Mouse (Mus musculus) limb, embryonic 10.5 days (tissue): ENCODE results near the gene Adra2b. TPM values are rescaled to one million over a fixed set of nuclear protein-coding genes. Genes with fewer than 3 reads are reported as not detected.

ENCODE experiments used
- DNase-seq: peaks from one replicate; pipeline ENCODE4 v3.0.0-alpha.2; 2017; ENCODE audit warnings: low spot score
- H3K27ac ChIP-seq: fragments of 300-500 bp; sonication (generic); 2 replicates; pipeline ENCODE4 v1.5.1; 2016; ENCODE audit warnings: mild to moderate bottlenecking
- H3K27me3 ChIP-seq: fragments of 300-500 bp; sonication (generic); 2 replicates; pipeline ENCODE4 v1.6.1; 2016; ENCODE audit warnings: low read depth, mild to moderate bottlenecking; ENCODE audit not compliant: poor library complexity, severe bottlenecking
- H3K36me3 ChIP-seq: fragments of 300-500 bp; sonication (generic); 2 replicates; pipeline ENCODE4 v1.6.1; 2016; ENCODE audit warnings: mild to moderate bottlenecking, moderate library complexity
- H3K4me1 ChIP-seq: fragments of 300-500 bp; sonication (generic); 2 replicates; pipeline ENCODE4 v1.6.1; 2016
- H3K4me3 ChIP-seq: fragments of 300-500 bp; sonication (generic); 2 replicates; pipeline ENCODE4 v1.5.1; 2016; ENCODE audit warnings: mild to moderate bottlenecking, moderate library complexity
- H3K9me3 ChIP-seq: fragments of 300-500 bp; sonication (generic); replicated peaks from 2 replicates; pipeline ENCODE4 v1.6.1; 2016; ENCODE audit warnings: mild to moderate bottlenecking
- WGBS: fragments of 180-500 bp; shearing (Covaris S2); methylation state at CpG from one replicate; pipeline ENCODE4 v1.1.7; 2016; 5-methylcytosine and 5-hydroxymethylcytosine counted together
- polyA plus RNA-seq: library from polyadenylated mRNA; unstranded; fragments of >200 nt; fragmentation: Nextera tagmentation; extraction: Ambion mirVana; gene quantifications from 2 replicates; pipeline ENCODE4 v1.2.1, GENCODE M21; 2016

The Adra2b gene
- polyA plus RNA-seq, 1 experiment from 2014 or later, result 1.7 TPM

GRCm38 (mm10) chr2:127415806-127416205, 52.8 kb downstream of the Adra2b start:
- Histone ChIP-seq H3K9me3 (no peaks in the 10 kb centered on the region), H3K27me3 (no peaks in the 10 kb centered on the region), H3K36me3 (no peaks in the 10 kb centered on the region), H3K4me3 (no peak overlapping the region), H3K27ac (no peak overlapping the region), H3K4me1 (peaks cover 10% of the 10 kb centered on the region; the same call in 1 of the 2 replicates)
- 75% methylated on average over 10 of the region's 10 CpGs for WGBS
- DNase-seq, result no peak

DNA sequence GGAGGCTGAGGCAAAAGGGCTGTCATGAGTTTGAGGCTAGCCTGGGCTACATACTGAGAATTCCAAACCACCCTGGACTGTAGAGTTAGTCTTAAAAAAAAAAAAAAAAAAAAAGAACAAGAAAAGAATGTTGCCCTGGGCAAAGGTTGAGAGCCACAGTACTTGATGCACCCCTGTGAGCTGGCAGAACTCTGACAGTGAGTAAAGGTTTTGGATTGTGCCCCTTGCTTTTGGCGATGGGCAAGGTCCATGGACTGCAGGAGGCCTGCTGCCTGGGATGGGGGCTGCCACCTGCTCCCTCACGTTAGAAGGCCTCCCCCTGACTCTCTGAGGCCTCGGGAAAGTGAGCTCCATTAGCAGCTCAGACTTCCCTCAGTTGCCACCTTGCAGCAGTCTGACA, 53.7 kb downstream of the Adra2b start:
- Histone ChIP-seq H3K4me1 (peaks cover 10% of the 10 kb centered on the region; the same call in 1 of the 2 replicates), H3K27me3 (no peaks in the 10 kb centered on the region), H3K4me3 (no peak overlapping the region), H3K27ac (no peak overlapping the region), H3K9me3 (no peaks in the 10 kb centered on the region), H3K36me3 (no peaks in the 10 kb centered on the region)
- no peak for DNase-seq
- 65% methylated on average over 3 of the region's 3 CpGs for WGBS

Other genes with a start within 250 kb of the Adra2b start
- gene Ncaph, start 229.3 kb upstream of the Adra2b start, polyA plus RNA-seq, result 110 and 125 TPM in 2 replicates
- gene Itpripl1, start 219.8 kb upstream of the Adra2b start, polyA plus RNA-seq, result 15.9 and 18.0 TPM in 2 replicates
- 1.7 and 2.5 TPM in 2 replicates for gene 1810024B03Rik, start 154.9 kb upstream of the Adra2b start, polyA plus RNA-seq
- 103 and 113 TPM in 2 replicates for gene Snrnp200, start 154.8 kb upstream of the Adra2b start, polyA plus RNA-seq
- gene Ciao1, start 115.4 kb upstream of the Adra2b start, polyA plus RNA-seq, result 58.8 and 58.9 TPM in 2 replicates
- 21.8 and 26.3 TPM in 2 replicates for gene Tmem127, start 115.3 kb upstream of the Adra2b start, polyA plus RNA-seq
- gene Stard7, start 93.0 kb upstream of the Adra2b start, polyA plus RNA-seq, result 80.4 and 80.8 TPM in 2 replicates
- gene Dusp2, start 27.0 kb upstream of the Adra2b start, polyA plus RNA-seq, result 6.4 and 7.6 TPM in 2 replicates
- gene Astl, start 24.6 kb upstream of the Adra2b start, polyA plus RNA-seq, result 0.08 and 0.09 TPM in 2 replicates
- gene Gpat2, start 62.0 kb downstream of the Adra2b start, polyA plus RNA-seq, result 0.10 TPM in 2 replicates
- 15.6 and 21.1 TPM in 2 replicates for gene Fahd2a, start 81.4 kb downstream of the Adra2b start, polyA plus RNA-seq
- 2.1 and 2.2 TPM in 2 replicates for gene Kcnip3, start 158.9 kb downstream of the Adra2b start, polyA plus RNA-seq
- 2.3 and 2.6 TPM in 2 replicates for gene Prom2, start 178.3 kb downstream of the Adra2b start, polyA plus RNA-seq
- 5.9 and 6.9 TPM in 2 replicates for gene Zfp661, start 223.9 kb downstream of the Adra2b start, polyA plus RNA-seq
- gene Mrps5, start 224.0 kb downstream of the Adra2b start, polyA plus RNA-seq, result 171 and 176 TPM in 2 replicates